Mouse (Mus musculus) neural tube, postnatal 0 days (tissue): Measurements from ENCODE around the gene Olfr1198. TPM values are rescaled to one million over a fixed set of nuclear protein-coding genes. Genes with fewer than 3 reads are reported as not detected.

Experiments
- polyA plus RNA-seq: library from polyadenylated mRNA; unstranded; fragments of >200 nt; fragmentation: Nextera tagmentation; extraction: Ambion mirVana; gene quantifications from 2 replicates; pipeline ENCODE4 v1.2.1, GENCODE M21; 2015

The Olfr1198 gene
- not detected in 2 replicates for polyA plus RNA-seq

DNA sequence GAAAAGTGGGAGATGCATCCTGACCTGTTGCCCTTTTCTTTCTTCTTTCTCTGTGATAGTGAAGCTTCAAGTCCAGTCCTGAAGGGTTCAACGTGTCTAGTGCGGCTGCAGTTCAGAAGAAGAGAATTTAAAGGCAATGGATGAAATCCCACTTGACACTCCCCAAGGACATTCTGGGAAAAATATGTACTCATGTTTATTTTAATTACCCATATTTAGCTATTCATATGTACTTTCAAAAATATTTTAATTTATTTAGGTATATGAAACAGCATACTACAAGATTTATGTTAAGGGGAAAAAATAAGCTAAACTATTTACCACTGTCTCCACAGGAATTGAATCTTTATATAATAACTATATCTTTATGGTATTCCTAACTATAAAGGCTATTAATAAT is at the start of gene Olfr1198:
Gene Olfr1198, minus strand, starts transcription at position 101 of the 400 bp plus-strand sequence.

DNA sequence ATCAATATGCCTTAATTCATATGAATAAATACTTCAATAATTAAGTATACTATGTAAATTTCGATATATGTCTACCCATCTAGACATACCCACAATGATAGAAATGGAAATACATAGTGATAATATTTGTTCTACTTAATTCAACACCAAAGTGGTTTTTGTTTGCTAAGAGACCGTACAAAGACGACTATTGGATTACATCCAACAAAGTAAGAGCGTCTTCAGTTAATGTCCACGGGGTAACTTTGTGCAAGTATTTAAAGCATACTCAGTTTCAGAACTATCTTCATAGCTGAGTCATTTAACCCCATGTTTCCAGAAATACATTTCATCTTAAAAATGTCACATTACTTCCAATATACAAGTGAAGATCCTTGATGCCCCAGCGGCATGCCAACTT is 41.6 kb upstream of the Olfr1198 start, which contains the start of gene Olfr1201:
Gene Olfr1201, plus strand, starts transcription at position 301 of the 400 bp plus-strand sequence.

DNA sequence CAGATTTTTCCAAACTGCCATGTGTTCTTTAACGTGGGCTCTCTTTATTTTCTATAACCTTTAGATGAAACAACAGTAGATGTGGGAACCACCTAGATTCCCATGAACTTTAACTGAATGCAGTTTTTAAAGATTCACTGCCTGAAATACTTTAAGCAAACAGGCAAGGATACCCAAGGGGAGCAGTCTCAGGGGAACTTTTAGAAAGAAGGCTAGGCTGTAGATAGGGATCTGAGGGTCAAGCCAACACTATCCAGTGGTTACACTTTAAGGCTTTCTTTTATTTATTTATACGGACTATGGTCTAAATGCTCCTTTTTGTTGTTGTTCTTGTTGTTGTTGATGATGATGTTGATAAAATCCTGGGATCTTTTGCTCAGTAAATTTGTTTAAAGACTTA is 19.2 kb upstream of the Olfr1198 start, which contains the start of gene Olfr1200:
Gene Olfr1200, minus strand, starts transcription at position 101 of the 400 bp plus-strand sequence.

DNA sequence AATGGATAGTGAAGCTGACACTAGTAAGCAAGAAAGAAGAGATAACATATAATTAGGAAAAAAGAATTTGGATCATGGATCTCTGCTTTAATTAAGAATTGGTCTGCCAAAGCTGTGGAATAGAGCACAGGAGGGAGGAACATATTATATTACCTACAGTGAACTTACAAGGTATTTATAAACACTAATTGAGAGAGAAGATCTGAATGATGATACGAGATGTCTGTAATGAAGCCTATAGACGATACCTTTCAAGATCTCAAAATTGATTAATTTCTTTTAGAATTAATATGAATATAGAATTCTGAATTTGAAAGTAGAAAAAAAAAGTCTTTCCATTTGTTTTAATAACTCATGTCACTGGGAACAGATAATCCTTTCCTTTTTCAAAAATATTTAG is 9.2 kb upstream of the Olfr1198 start, which contains the start of gene Olfr1199:
Gene Olfr1199, minus strand, starts transcription at position 101 of the 400 bp plus-strand sequence.

DNA sequence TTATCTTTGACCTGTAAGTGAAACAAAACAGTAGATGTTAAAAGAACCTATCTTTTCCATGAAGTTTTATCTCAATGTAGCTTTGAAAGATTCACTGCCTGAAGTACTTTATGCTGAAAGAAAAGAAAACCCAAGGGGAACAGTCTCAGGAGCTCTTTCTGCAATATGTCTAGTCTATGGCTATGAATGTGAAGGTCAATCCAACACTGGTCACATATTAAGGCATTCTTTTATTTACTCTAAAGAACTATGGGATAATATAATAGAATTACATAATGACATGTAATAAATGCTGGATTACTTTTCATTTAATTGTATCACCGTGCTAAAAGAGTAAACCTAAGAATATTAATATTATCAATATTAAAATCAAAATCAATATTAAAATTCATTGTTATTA is 18.9 kb downstream of the Olfr1198 start, which contains the start of gene Olfr1197:
Gene Olfr1197, minus strand, starts transcription at position 101 of the 400 bp plus-strand sequence.

DNA sequence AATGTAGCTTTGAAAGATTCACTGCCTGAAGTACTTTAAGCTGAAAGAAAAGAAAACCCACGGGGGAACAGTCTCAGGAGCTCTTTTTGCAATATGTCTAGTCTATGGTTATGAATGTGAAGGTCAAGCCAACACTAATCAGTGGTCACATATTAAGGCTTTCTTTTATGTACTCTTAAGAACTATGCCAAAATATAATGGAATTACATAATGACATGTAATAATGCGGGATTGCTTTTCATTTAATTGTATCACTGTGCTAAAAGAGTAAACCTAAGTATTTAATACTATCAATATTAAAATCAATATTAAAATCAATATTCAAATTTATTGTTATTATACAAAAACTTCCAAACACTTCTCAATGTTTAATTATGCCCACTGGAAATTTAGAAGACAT is 46.7 kb downstream of the Olfr1198 start, which contains the start of gene Olfr1196:
Gene Olfr1196, minus strand, starts transcription at position 101 of the 400 bp plus-strand sequence.

Other genes with a start within 250 kb of the Olfr1198 start
- gene Olfr1186, start 232.8 kb downstream of the Olfr1198 start, polyA plus RNA-seq, result not detected in 2 replicates
- not detected in 2 replicates for gene Olfr1188, start 194.4 kb downstream of the Olfr1198 start, polyA plus RNA-seq
- gene Olfr1189, start 164.9 kb downstream of the Olfr1198 start, polyA plus RNA-seq, result not detected in 2 replicates
- not detected in 2 replicates for gene Olfr1191-ps1, start 110.8 kb downstream of the Olfr1198 start, polyA plus RNA-seq
- gene Olfr1192-ps1, start 102.9 kb downstream of the Olfr1198 start, polyA plus RNA-seq, result not detected in 2 replicates
- not detected in 2 replicates for gene Olfr1193, start 75.7 kb downstream of the Olfr1198 start, polyA plus RNA-seq
- gene Olfr1195, start 62.2 kb downstream of the Olfr1198 start, polyA plus RNA-seq, result not detected in 2 replicates
- not detected in 2 replicates for gene Olfr1196, start 46.8 kb downstream of the Olfr1198 start, polyA plus RNA-seq
- gene Olfr1197, start 19.0 kb downstream of the Olfr1198 start, polyA plus RNA-seq, result not detected in 2 replicates
- not detected in 2 replicates for gene Olfr1199, start 9.1 kb upstream of the Olfr1198 start, polyA plus RNA-seq
- gene Olfr1200, start 19.1 kb upstream of the Olfr1198 start, polyA plus RNA-seq, result not detected in 2 replicates
- gene Olfr1201, start 41.7 kb upstream of the Olfr1198 start, polyA plus RNA-seq, result not detected in 2 replicates
- not detected in 2 replicates for gene Olfr1202, start 63.1 kb upstream of the Olfr1198 start, polyA plus RNA-seq
- gene Olfr1205, start 78.4 kb upstream of the Olfr1198 start, polyA plus RNA-seq, result not detected in 2 replicates
- gene Olfr1204, start 97.9 kb upstream of the Olfr1198 start, polyA plus RNA-seq, result not detected in 2 replicates
- not detected in 2 replicates for gene Olfr1206, start 111.9 kb upstream of the Olfr1198 start, polyA plus RNA-seq
- gene Olfr1208, start 150.9 kb upstream of the Olfr1198 start, polyA plus RNA-seq, result not detected in 2 replicates
- not detected in 2 replicates for gene Olfr1209, start 163.8 kb upstream of the Olfr1198 start, polyA plus RNA-seq
- not detected in 2 replicates for gene Olfr1211, start 186.7 kb upstream of the Olfr1198 start, polyA plus RNA-seq
- gene Olfr1212, start 202.6 kb upstream of the Olfr1198 start, polyA plus RNA-seq, result not detected in 2 replicates
- not detected in 2 replicates for gene Gm13762, start 228.9 kb upstream of the Olfr1198 start, polyA plus RNA-seq
- not detected in 2 replicates for gene Olfr1214, start 241.3 kb upstream of the Olfr1198 start, polyA plus RNA-seq